Mouse (Mus musculus) neutrophil, adult 83 days (primary cell): Measurements from ENCODE around the gene Rnf183. TPM values are rescaled to one million over a fixed set of nuclear protein-coding genes. Genes with fewer than 3 reads are reported as not detected.

Experiments used
- total RNA-seq, 2 experiments: library from RNA; stranded (reverse); gene quantifications; one replicate each; pipeline ENCODE4 v1.2.4; 2023

The Rnf183 gene
- not detected for total RNA-seq

DNA sequence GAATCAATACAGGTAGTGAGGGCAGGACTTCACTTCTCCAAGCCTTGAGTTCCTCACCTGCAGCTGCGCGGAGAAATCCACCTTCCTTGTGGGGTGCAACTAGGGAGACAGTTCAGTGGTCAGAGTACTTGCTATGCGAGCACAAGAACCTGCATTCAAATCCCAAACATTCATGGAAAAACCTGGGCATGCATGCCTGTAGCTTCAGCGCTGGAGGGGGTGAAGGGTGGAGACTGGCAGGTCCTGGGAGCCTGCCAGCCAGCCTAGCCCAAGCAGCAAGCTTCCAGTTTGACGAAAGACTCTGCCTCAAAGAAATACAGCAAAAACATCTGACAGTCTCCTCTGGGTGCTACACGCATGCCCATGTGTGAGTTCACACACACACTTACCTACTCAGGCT, at the start of gene Rnf183:
Gene Rnf183 (minus strand): TSS at position 172 of the 400 bp plus-strand sequence.

DNA sequence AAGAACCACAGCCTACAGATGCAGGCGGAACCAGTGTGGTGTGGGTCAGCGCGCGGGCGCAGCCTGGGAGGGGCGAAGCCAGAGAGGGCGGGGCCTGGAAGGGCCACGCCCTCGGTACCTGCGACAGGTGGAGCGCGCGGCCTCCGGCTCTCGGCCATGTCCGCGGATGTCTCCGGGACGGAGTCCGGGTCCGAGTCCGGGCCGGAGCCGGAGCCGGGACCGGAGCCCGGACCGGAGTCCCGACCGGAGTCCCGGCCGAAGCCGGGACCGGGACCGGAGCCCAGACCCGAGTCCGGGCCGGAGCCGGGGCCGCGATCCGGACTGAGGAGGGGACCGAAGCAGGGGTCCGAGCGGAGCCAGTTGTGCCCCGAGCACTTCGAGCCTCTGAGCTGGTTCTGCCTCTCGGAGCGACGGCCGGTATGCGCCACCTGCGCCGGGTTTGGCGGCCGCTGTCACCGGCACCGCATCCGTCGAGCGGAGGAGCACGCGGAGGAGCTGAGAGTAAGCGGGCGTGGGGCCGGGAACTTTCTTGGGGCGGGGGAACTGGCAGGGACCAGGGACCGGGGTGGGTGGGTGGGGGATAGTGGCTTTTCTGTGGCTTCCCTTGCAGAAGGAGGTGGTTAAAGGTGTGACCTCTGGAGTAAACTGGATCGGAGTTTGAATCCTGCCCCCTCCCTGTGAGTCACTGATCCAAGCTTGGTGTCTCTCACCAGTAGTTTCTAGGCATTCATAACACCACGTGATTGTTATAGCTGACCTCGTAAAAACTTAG, 45.1 kb upstream of the Rnf183 start, which contains the start of gene Bspry:
Gene Bspry (plus strand): TSS at position 117 of the 772 bp plus-strand sequence.

DNA sequence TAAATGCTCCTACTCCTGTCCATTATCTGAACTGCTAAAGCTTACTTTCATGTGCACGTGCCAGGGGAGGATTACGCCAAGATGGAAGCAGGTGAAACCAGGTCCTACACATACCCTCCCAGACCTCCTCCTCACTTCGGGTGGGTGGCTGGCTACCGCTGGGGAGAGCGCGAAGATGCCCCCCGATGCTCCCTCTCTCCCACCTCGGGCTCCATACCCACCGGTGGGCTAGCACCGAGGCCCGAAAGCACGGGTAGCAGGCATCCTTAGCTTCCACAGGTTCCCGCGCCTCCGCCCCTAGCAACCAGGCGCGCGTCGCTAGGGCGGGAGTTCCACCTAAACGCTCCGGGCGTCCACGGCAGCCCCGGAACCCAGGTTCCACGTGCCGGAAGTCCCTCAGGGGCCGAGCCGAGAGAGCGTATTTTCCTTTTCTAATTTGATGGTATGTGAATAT, 35.6 kb upstream of the Rnf183 start, which contains the start of gene Wdr31:
Gene Wdr31 (minus strand): TSS at position 299 of the 454 bp plus-strand sequence.

DNA sequence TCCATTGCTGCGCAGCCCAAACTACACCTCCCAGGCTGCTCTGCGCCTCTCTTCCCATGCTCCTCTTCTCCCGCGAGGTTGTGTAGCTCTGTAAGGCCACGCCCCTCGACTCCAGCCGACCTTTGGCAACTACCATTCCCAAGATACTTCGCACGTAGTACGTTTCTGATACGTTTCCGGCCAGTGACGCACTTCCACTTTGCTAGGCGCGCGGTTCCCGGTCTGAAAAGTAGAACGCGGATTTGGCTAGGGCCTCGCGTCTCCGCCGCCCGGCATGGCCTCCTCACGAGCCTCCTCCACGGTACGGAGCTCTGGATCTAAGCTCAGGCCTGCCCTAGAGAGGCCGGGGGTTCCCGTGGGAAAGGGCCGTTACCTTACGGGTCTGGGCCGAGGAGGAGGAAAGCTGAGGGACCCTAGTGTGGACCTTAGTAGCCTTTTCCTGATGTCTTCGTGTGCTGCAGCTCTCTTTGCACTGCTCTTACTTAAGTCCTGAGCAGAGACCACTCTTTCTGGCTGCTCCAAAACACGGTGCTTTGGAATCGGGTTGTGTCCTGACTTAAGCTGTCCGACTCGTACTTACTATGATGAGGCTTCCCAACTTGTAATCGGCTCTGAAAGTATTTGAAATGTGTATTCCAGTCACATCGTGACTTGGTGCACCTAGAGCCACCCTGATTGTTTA, 26.3 kb downstream of the Rnf183 start, which contains the start of the genes Cdc26 and Prpf4:
Gene Cdc26 (minus strand): TSS at position 42 of the 682 bp plus-strand sequence.
Gene Prpf4 (plus strand): TSS at position 197 of the 682 bp plus-strand sequence.

Other genes with a start within 250 kb of the Rnf183 start
- gene Zfp37, start 204.2 kb downstream of the Rnf183 start, total RNA-seq: not detected
- 10 to 100 TPM; 54.1 to 57.5 TPM for gene Slc31a2, start 172.7 kb downstream of the Rnf183 start, total RNA-seq
- gene Fkbp15, start 74.7 kb downstream of the Rnf183 start, total RNA-seq: 10 to 100 TPM; 79.1 to 90.5 TPM
- 10 to 100 TPM; 11.5 to 13.3 TPM for gene Slc31a1, start 74.5 kb downstream of the Rnf183 start, total RNA-seq
- 10 to 100 TPM; 38.3 to 41.6 TPM for gene Cdc26, start 26.6 kb downstream of the Rnf183 start, total RNA-seq
- 1 to 10 TPM; 8.6 to 9.6 TPM for gene Prpf4, start 26.5 kb downstream of the Rnf183 start, total RNA-seq
- gene Wdr31, start 35.6 kb upstream of the Rnf183 start, total RNA-seq: 1 to 10 TPM in 1 of 2 experiments, not detected in 1; 1.3 TPM
- not detected for gene Bspry, start 44.8 kb upstream of the Rnf183 start, total RNA-seq
- 1 to 10 TPM in 1 of 2 experiments, under 1 TPM in 1; 0.37 to 1.1 TPM for gene Hdhd3, start 68.2 kb upstream of the Rnf183 start, total RNA-seq
- gene Alad, start 84.7 kb upstream of the Rnf183 start, total RNA-seq: 10 to 100 TPM; 35.6 to 53.8 TPM
- 10 to 100 TPM; 16.0 to 23.5 TPM for gene Pole3, start 89.8 kb upstream of the Rnf183 start, total RNA-seq
- gene 4933430I17Rik, start 90.1 kb upstream of the Rnf183 start, total RNA-seq: not detected
- gene Rgs3, start 124.6 kb upstream of the Rnf183 start, total RNA-seq: 10 to 100 TPM; 71.8 to 78.5 TPM